Mouse (Mus musculus): ENCODE measurements at regions not wholly inside any gene's neighbourhood (a gene's known extent, or its start where the extent isn't known, plus 50 kb on each side); places are given as distances from the start of the nearest gene placed in this dataset.
A peak's percentile ranks its signal among the peaks of the same experiment; 100 is the strongest.

- no peak for DNase-seq (ENCODE audit: low spot score in 2 of 2)
Measured at GRCm38 (mm10) chr17:16101548-16101947, 270.7 kb upstream of the Rgmb start.

GRCm38 (mm10) chr17:16092952-16093351 is 262.1 kb upstream of the Rgmb start:
- no peak for DNase-seq (ENCODE audit: low spot score in 2 of 2)

- DNase-seq (ENCODE audit: low spot score in 2 of 2), result no peak
Measured at GRCm38 (mm10) chr17:16089619-16090280, 258.9 kb upstream of the Rgmb start.

GRCm38 (mm10) chr17:16088879-16089618 is 258.2 kb upstream of the Rgmb start:
- DNase-seq (ENCODE audit: low spot score in 2 of 2), result peak in 1 of 2 experiments; percentile 2

GRCm38 (mm10) chr17:16087046-16087445 is 256.2 kb upstream of the Rgmb start:
- no peak for DNase-seq (ENCODE audit: low spot score in 2 of 2)

- DNase-seq (ENCODE audit: low spot score in 2 of 2), result no peak
Measured at GRCm38 (mm10) chr17:16082842-16083241, 252.0 kb upstream of the Rgmb start.

- DNase-seq (ENCODE audit: low spot score in 2 of 2), result no peak
Measured at GRCm38 (mm10) chr17:16078549-16078948, 247.7 kb upstream of the Rgmb start.

GRCm38 (mm10) chr17:16069334-16069733 is 238.5 kb upstream of the Rgmb start:
- no peak for DNase-seq (ENCODE audit: low spot score in 2 of 2)

GRCm38 (mm10) chr17:16067858-16068257 is 237.0 kb upstream of the Rgmb start:
- no peak for DNase-seq (ENCODE audit: low spot score in 2 of 2)

GRCm38 (mm10) chr17:16054481-16054880 is 223.6 kb upstream of the Rgmb start:
- DNase-seq (ENCODE audit: low spot score in 2 of 2), result peak in 1 of 2 experiments; percentile 1

GRCm38 (mm10) chr17:16051713-16052112 is 220.9 kb upstream of the Rgmb start:
- DNase-seq (ENCODE audit: low spot score in 2 of 2), result no peak

GRCm38 (mm10) chr17:16041542-16042251 is 210.9 kb upstream of the Rgmb start:
- DNase-seq (ENCODE audit: low spot score in 2 of 2), result no peak

- no peak for DNase-seq (ENCODE audit: low spot score in 2 of 2)
Measured at GRCm38 (mm10) chr17:16027989-16028388, 197.2 kb upstream of the Rgmb start.

GRCm38 (mm10) chr17:16004871-16005575 is 174.2 kb upstream of the Rgmb start:
- no peak for DNase-seq (ENCODE audit: low spot score in 2 of 2)

GRCm38 (mm10) chr17:16004002-16004401 is 173.2 kb upstream of the Rgmb start:
- DNase-seq (ENCODE audit: low spot score in 2 of 2), result no peak

GRCm38 (mm10) chr17:15998771-15999170 is 167.9 kb upstream of the Rgmb start:
- no peak for DNase-seq (ENCODE audit: low spot score in 2 of 2)

- no peak for DNase-seq (ENCODE audit: low spot score in 2 of 2)
Measured at GRCm38 (mm10) chr17:15997289-15997688, 166.4 kb upstream of the Rgmb start.

GRCm38 (mm10) chr17:15995493-15995892 is 164.7 kb upstream of the Rgmb start:
- DNase-seq (ENCODE audit: low spot score in 2 of 2), result no peak

- DNase-seq (ENCODE audit: low spot score in 2 of 2), result peak in 1 of 2 experiments; percentile 1
Measured at GRCm38 (mm10) chr17:15993361-15994287, 162.8 kb upstream of the Rgmb start.

- no peak for DNase-seq (ENCODE audit: low spot score in 2 of 2)
Measured at GRCm38 (mm10) chr17:15991916-15992315, 161.1 kb upstream of the Rgmb start.
